Mouse (Mus musculus) MN1 (cell line): ENCODE measurements around the gene Gm6902.
"Not testable (repeated sequence)": the region's sequence is repeated elsewhere in the genome, so short reads cannot be mapped to it uniquely, and the experiment has no call there.

ENCODE experiments used
- DNase-seq: peaks from one replicate; pipeline ENCODE4 v3.0.0-alpha.2; 2016; ENCODE audit warnings: low spot score

Gm6902 gene

DNA sequence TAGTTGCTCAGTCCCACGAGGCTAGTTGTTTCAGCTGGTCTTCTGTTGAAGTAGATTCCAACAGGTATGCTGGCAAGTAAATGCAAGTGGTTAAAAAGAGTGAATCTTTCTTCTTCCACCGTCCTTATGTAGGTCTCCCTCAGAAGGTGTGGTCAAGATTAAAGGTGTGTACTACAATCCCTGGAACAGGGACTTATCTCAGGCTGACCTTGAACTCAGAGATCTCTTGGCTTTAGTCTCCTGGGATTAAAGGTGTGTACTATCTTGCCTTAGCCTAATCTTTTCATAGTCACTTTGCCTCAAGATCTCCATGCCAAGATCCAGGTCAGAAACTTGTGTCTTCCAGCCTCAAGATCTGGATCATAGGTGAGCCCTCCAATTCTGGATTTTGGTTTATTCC, at the start of gene Gm6902:
Gm6902 (minus strand) TSS at position 101 of the 400 bp plus-strand sequence.
- DNase-seq, result not testable (repeated sequence)

DNA sequence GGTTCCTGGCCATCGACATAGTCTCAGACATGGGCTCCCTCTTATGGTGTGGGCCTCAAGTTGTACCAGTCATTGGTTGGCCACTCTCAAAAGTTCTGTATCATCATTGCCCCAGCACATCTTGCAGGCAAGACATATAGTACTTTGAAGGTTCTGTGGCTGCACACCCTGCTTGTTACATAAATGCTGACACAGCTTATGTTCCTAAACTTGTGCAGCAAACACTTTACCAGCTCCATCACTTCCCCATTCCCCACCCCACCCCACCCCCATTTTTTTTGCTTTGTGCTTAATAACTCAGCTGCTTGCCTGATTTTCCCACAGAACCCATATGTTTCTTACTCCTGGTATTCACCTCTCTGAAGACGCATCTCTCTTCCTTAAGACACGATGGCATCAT, 22.2 kb upstream of the Gm6902 start, which contains the start of gene Nlrp4e:
Nlrp4e (plus strand) TSS at position 301 of the 400 bp plus-strand sequence.
- DNase-seq, result not testable (repeated sequence)

DNA sequence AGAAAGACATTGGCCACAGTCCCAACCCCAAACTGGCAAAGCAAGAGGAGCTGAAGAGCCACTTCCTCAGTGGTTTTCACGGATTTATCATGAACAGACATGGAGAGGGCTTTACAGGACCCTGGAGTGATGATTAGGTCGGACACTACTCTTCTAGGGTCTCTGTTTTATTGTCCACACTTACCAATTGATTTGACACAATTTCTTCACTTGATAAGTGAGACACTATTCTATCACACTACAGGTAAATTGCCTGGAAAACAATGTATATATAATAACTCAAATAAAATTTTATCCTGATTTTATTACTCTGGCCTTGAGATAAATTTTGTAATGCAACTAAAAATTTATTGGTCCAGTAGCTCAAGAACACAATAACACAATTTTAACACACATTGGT, 27.1 kb downstream of the Gm6902 start, which contains the start of gene Vmn1r166:
Vmn1r166 (minus strand) TSS at position 101 of the 400 bp plus-strand sequence.
- DNase-seq, result not testable (repeated sequence)
